Mouse (Mus musculus) stomach, embryonic 15.5 days (tissue): ENCODE results near the gene Fmnl2. TPM values are rescaled to one million over a fixed set of nuclear protein-coding genes. Genes with fewer than 3 reads are reported as not detected.

Experiments
- ATAC-seq: fragments of 200-750 bp; cut with Nextera tagmentation; 2 replicates; pipeline ENCODE4 v1.8.0; 2017; ENCODE audit warnings: low read depth, moderate number of reproducible peaks, moderate TSS enrichment; ENCODE audit not compliant: insufficient read depth, low FRiP score
- H3K27ac ChIP-seq: fragments of 300-500 bp; sonication (generic); 2 replicates; pipeline ENCODE4 v1.5.1; 2015; ENCODE audit warnings: mild to moderate bottlenecking, inconsistent platforms
- H3K27me3 ChIP-seq: fragments of 300-500 bp; sonication (generic); replicated peaks from 2 replicates; pipeline ENCODE4 v1.6.1; 2015; ENCODE audit warnings: inconsistent platforms
- H3K36me3 ChIP-seq: fragments of 300-500 bp; sonication (generic); 2 replicates; pipeline ENCODE4 v1.6.1; 2015; ENCODE audit warnings: inconsistent platforms
- H3K4me1 ChIP-seq: fragments of 300-500 bp; sonication (generic); 2 replicates; pipeline ENCODE4 v1.6.1; 2015; ENCODE audit warnings: inconsistent platforms
- H3K4me2 ChIP-seq: fragments of 300-500 bp; sonication (generic); 2 replicates; pipeline ENCODE4 v1.6.1; 2015; ENCODE audit warnings: mild to moderate bottlenecking, inconsistent platforms
- H3K4me3 ChIP-seq: fragments of 300-500 bp; sonication (generic); replicated peaks from 2 replicates; pipeline ENCODE4 v1.5.1; 2015; ENCODE audit warnings: inconsistent platforms
- H3K9ac ChIP-seq: fragments of 300-500 bp; sonication (generic); 2 replicates; pipeline ENCODE4 v1.6.1; 2015; ENCODE audit warnings: inconsistent platforms
- H3K9me3 ChIP-seq: fragments of 300-500 bp; sonication (generic); 2 replicates; pipeline ENCODE4 v1.6.1; 2016; ENCODE audit warnings: inconsistent platforms
- WGBS: fragments of 180-500 bp; shearing (Covaris S2); methylation state at CpG from one replicate; pipeline ENCODE4 v1.1.7; 2015; 5-methylcytosine and 5-hydroxymethylcytosine counted together
- polyA plus RNA-seq: library from polyadenylated mRNA; unstranded; fragments of >200 nt; fragmentation: Nextera tagmentation; extraction: Ambion mirVana; gene quantifications from 2 replicates; pipeline ENCODE4 v1.2.1, GENCODE M21; 2015

Fmnl2 gene
- polyA plus RNA-seq = 4.7 and 4.8 TPM in 2 replicates

DNA sequence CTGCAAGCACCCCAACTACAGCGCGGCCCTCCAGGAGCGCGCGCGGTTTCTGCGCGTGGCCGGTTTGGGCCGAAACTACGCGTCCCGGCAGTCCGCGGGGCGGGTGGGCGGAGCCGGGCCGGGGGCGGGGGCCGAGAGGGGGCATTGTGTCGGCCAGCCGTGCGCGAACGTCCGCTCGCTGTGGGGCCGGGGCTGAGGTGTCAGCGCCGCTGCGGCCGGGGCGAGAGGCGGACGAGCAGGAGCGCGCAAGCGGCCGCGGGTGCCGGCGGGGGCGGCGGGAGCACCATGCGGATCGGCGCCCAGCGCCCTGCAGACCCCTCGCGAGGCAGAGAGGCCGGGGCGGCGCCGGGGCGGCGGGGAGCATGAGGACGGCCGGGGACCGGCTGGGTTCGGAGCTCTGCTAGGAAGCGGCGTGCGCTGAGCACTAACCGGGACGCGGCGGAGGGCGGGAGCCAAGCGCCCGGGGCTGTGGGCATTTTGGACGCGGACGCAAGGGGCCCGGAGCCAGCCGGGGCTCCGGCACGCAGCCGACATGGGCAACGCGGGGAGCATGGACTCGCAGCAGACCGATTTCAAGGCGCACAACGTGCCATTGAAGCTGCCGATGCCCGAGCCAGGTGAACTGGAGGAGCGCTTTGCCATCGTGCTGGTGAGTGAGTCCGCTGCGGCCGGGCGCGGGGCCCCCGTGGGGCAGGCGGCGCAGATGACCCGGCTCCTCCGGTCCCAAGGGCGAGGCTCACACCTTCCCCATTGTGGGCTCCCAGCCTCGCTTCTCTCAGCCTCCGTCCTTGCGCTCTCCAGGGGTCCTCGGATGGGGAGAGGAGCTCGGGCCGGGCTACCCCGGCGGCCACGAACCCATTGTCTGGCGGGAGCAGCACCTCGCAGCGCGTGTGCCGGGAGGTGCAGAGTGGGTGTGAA lies at the start of gene Fmnl2:
Gene Fmnl2 (plus strand): TSS at position 250 of the 918 bp plus-strand sequence.
- no peaks in the 10 kb centered on the region for H3K27me3 ChIP-seq
- WGBS = under 1% methylated on average over 106 of the region's 114 CpGs

DNA sequence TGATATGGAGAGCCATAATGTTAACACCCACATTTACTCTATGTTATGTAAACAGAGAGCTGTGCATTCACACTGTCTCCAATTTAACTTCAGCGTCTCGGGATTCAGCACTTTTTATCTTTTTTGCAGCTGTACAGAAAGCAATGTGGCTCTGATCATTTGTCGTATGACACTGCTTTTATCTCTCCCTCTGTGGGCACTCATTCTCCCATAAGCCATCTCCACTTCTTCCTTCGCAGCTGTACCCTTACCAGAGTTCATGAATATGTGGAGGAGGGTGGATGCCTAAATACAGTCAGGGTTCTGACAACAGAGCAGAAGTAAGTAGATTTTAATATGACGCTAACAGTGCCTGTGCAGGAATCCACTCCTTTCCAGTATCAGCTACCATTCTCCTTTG lies 47.7 kb upstream of the Fmnl2 start:
- H3K4me1 ChIP-seq = no peaks in the 10 kb centered on the region; the same call in 1 of the 2 replicates
- H3K27me3 ChIP-seq = no peaks in the 10 kb centered on the region
- no peaks in the 10 kb centered on the region for H3K36me3 ChIP-seq
- no peak overlapping the region for H3K27ac ChIP-seq
- no peak overlapping the region for H3K4me3 ChIP-seq
- H3K9me3 ChIP-seq = no peaks in the 10 kb centered on the region
- 55% methylated on average over 5 of the region's 5 CpGs for WGBS
- ATAC-seq = no peak
- no peak overlapping the region for H3K9ac ChIP-seq
- H3K4me2 ChIP-seq = no peak overlapping the region

More for the DNA sequence above, at the start of gene Fmnl2:
- H3K36me3 ChIP-seq = no peaks in the 10 kb centered on the region
- H3K4me2 ChIP-seq = peak within 1 kb of the TSS; percentile 92
- H3K9ac ChIP-seq = peak within 1 kb of the TSS; percentile 81
- peak within 1 kb of the TSS; percentile 85 for H3K27ac ChIP-seq
- H3K9me3 ChIP-seq = no peaks in the 10 kb centered on the region
- H3K4me3 ChIP-seq = peak within 1 kb of the TSS; percentile 97
- H3K4me1 ChIP-seq = 0 out of 2 replicates have a peak, but pooled peaks cover 7% of the 10 kb centered on the region
- ATAC-seq = peak; percentile 90

DNA sequence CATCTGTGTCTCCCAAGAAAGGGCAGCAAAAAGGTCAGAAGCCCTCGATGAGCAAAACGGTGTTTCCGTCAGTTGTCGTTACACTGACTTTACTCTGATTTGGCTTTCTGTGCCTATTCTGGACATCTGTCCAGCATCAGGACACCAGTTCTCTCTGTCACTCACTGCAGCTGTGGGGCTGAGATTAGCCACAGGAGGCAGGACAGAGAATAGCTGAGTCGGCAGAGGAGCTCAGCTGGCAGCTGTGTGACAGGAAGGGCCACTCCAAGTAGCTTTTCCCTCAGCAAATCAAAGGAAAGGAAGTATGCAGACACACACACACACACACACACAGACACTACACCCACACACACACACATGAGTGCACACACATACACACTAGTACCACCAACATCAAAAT lies 46.0 kb upstream of the Fmnl2 start:
- H3K9ac ChIP-seq = no peak overlapping the region
- H3K36me3 ChIP-seq = no peaks in the 10 kb centered on the region
- H3K27ac ChIP-seq = no peak overlapping the region
- no peaks in the 10 kb centered on the region for H3K27me3 ChIP-seq
- no peak overlapping the region for H3K4me2 ChIP-seq
- H3K9me3 ChIP-seq = no peaks in the 10 kb centered on the region
- H3K4me1 ChIP-seq = no peaks in the 10 kb centered on the region; the same call in 1 of the 2 replicates
- whole genome bisulfite sequencing = 38% methylated on average over 5 of the region's 5 CpGs
- no peak; the same call in 1 of the 2 replicates for ATAC-seq
- H3K4me3 ChIP-seq = no peak overlapping the region

DNA sequence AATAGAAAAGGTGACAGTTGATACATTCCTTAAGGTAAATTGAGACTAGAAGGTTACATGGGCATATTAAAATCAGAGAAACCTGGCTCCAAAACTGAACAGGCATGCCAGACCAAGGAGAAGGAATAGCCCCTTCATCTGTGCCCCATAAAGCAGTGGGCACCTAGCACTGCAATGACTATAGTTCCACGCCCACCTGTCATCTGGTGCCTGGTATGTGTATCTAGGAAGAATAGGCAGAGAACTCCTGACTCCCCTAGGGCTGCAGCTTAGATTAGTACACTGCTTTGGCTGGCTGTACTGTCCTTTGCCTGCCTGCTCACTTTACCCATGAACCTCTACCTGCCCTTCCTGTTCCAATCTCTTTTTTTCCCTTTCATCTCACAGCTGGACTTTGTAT lies 40.3 kb upstream of the Fmnl2 start:
- WGBS = 79% methylated on average over 1 of the region's 1 CpGs
- Histone ChIP-seq H3K27ac (no peak overlapping the region), H3K27me3 (no peaks in the 10 kb centered on the region), H3K4me3 (no peak overlapping the region), H3K4me2 (no peak overlapping the region), H3K4me1 (no peaks in the 10 kb centered on the region), H3K36me3 (no peaks in the 10 kb centered on the region), H3K9me3 (no peaks in the 10 kb centered on the region), H3K9ac (no peak overlapping the region)
- no peak for ATAC-seq

DNA sequence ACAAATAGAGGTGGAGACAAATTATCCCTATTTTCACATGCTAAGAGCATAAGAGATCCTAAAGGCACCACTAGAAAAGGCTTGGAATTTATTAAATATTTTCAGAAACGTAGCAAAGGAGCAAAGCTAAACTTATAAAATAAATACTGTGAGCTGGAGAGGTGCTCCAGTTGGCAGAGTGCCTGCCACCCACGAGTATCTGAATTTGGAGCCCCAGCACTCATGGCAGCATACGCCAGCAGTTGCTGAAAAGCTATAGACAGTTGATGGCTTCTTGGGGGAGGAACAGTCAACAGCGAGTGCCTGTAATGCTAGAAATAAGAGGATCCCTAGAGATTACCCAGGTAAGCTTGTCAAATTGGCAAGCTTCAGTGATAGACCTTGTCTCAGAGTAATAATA lies 38.7 kb upstream of the Fmnl2 start:
- no peak overlapping the region for H3K9ac ChIP-seq
- no peaks in the 10 kb centered on the region for H3K36me3 ChIP-seq
- H3K4me3 ChIP-seq = no peak overlapping the region
- H3K27me3 ChIP-seq = no peaks in the 10 kb centered on the region
- WGBS = 64% methylated on average over 4 of the region's 4 CpGs
- no peak overlapping the region for H3K4me2 ChIP-seq
- H3K27ac ChIP-seq = no peak overlapping the region
- no peaks in the 10 kb centered on the region for H3K9me3 ChIP-seq
- ATAC-seq = no peak
- H3K4me1 ChIP-seq = no peaks in the 10 kb centered on the region

DNA sequence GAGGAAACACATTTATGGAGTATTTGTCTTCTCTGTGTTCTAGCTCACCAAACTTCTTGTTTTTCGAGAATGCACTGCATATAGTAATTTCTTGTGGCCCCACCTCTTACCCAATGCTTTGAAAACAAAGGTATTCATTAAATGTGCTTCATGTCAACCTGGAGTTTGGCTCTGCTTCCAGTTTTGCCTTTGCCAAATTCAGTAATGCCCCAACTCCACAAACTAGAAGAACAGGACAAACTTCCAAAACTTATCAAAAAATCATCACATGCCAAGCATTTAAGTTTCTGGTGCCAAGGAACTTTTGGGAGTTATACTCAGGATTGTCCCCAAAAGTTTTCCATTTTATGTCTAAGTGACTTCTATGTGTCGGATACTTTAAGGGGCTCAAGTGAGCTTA lies 35.4 kb upstream of the Fmnl2 start:
- H3K9ac ChIP-seq = no peak overlapping the region
- no peaks in the 10 kb centered on the region for H3K9me3 ChIP-seq
- ATAC-seq = no peak
- no peak overlapping the region for H3K4me2 ChIP-seq
- no peak overlapping the region for H3K4me3 ChIP-seq
- 72% methylated on average over 2 of the region's 2 CpGs for WGBS
- no peaks in the 10 kb centered on the region for H3K27me3 ChIP-seq
- no peaks in the 10 kb centered on the region for H3K36me3 ChIP-seq
- H3K27ac ChIP-seq = no peak overlapping the region
- H3K4me1 ChIP-seq = no peaks in the 10 kb centered on the region

DNA sequence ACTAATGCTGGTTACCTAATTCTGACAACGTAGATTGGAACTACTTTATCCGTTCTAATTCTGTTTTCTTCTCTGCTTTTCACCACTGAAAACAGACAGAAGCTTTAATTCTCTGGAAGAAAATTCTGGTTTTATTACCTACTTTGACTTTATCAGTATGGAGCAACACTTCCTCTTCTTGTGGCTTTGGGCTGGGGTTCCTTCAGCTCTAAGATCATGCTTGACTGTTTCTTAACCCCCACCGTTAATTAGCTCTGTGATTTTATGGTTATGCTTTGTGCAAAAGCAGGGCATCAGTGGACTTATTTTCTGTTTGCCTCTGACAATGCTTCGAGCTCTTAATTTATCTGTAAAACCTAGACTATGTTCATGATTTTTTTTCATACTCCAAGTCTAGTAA lies 29.6 kb upstream of the Fmnl2 start:
- no peaks in the 10 kb centered on the region for H3K4me1 ChIP-seq
- no peaks in the 10 kb centered on the region for H3K9me3 ChIP-seq
- H3K36me3 ChIP-seq = no peaks in the 10 kb centered on the region
- no peak overlapping the region for H3K9ac ChIP-seq
- 73% methylated on average over 4 of the region's 4 CpGs for WGBS
- H3K4me3 ChIP-seq = no peak overlapping the region
- no peak for ATAC-seq
- H3K27ac ChIP-seq = no peak overlapping the region
- no peaks in the 10 kb centered on the region for H3K27me3 ChIP-seq
- no peak overlapping the region for H3K4me2 ChIP-seq

DNA sequence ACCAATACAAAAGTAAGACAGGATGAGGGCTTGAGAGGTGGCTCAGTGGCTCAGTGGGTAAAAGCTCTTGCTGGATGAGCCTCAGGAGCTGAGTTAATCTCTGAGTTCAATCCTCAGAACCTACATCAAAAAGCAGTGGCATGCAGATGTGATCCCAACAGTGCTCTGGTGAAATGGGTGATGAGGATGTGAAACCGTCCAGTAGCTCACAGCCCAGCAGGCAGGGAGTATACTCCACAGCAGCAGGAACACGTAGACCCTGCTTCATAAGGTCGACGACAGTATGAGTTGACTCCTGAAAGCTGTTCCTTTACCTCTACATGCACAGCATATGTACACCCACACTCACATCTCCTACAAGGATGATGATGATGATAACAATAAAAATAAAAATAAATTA lies 27.1 kb upstream of the Fmnl2 start:
- Histone ChIP-seq H3K4me2 (no peak overlapping the region), H3K4me3 (no peak overlapping the region), H3K36me3 (no peaks in the 10 kb centered on the region), H3K9me3 (no peaks in the 10 kb centered on the region), H3K4me1 (no peaks in the 10 kb centered on the region), H3K9ac (no peak overlapping the region), H3K27me3 (no peaks in the 10 kb centered on the region), H3K27ac (no peak overlapping the region)
- ATAC-seq = no peak
- 74% methylated on average over 4 of the region's 4 CpGs for WGBS

DNA sequence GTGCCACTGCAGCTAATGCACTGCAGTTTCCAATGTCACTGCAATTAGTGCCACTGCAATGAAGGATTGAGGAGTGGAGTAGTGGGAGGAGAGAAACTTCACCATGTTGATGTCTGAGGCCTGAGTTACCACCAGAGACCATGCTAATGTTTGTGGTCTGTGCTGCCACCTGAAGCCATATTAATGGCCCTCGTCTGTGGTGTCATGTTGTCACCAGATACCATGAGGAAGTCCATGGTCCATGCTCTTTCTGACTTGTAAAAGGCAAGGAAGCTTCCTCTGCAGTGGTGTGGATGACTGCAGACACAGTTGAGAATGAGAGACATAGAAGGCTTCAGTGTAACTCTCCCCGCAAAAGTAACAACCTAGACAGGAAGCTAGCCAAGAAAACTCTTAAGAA lies 26.1 kb upstream of the Fmnl2 start:
- Histone ChIP-seq H3K27ac (no peak overlapping the region), H3K36me3 (no peaks in the 10 kb centered on the region), H3K9ac (no peak overlapping the region), H3K4me3 (no peak overlapping the region), H3K4me2 (no peak overlapping the region), H3K9me3 (no peaks in the 10 kb centered on the region), H3K4me1 (no peaks in the 10 kb centered on the region), H3K27me3 (no peaks in the 10 kb centered on the region)
- no peak for ATAC-seq
- WGBS = 79% methylated on average over 2 of the region's 2 CpGs

DNA sequence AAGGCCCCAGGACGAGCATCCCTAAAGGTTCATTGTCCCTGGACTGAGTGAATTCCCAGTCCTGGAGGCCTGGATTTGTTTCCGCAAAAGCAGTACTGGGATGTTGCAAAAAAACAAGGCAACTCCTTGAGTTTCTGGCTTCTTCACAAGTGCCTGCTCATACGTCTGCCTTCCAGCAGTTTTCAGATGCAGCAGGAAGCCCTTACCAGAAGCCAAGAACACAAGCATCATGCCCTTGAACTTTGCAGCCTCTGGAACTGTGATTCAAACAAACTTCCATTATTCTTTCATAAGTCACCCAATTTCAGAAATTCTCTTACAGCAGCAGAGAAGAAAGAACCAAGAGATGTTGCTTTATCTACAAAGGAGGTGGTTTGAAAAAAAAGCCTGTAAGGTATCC lies 21.9 kb upstream of the Fmnl2 start:
- Histone ChIP-seq H3K27me3 (no peaks in the 10 kb centered on the region), H3K4me1 (no peaks in the 10 kb centered on the region), H3K27ac (no peak overlapping the region), H3K36me3 (no peaks in the 10 kb centered on the region), H3K4me2 (no peak overlapping the region), H3K9me3 (no peaks in the 10 kb centered on the region), H3K4me3 (no peak overlapping the region), H3K9ac (no peak overlapping the region)
- ATAC-seq = no peak
- WGBS = 74% methylated on average over 3 of the region's 3 CpGs

DNA sequence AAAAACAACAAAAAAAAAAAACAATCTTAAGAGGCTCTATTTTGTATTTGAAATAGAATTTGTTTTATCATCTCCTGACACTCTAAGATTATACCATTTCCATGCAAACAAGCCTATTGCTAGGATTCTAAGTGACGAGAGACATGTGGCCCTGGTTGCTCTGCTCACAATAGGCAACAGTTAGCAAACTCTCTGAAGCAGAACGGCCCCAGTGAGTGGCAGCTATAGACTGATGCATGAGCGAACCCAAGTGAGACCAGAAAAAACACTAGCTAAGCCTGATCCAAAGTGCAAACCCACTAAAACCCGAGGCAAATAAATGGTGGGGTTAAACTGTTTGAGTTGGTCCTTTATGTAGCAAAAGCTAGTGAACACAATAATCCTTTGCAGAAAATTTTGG lies 18.6 kb upstream of the Fmnl2 start:
- Histone ChIP-seq H3K4me2 (no peak overlapping the region), H3K27ac (no peak overlapping the region), H3K9ac (no peak overlapping the region), H3K36me3 (no peaks in the 10 kb centered on the region), H3K9me3 (no peaks in the 10 kb centered on the region), H3K27me3 (no peaks in the 10 kb centered on the region), H3K4me3 (no peak overlapping the region), H3K4me1 (no peaks in the 10 kb centered on the region)
- WGBS = 74% methylated on average over 4 of the region's 4 CpGs
- ATAC-seq = no peak

DNA sequence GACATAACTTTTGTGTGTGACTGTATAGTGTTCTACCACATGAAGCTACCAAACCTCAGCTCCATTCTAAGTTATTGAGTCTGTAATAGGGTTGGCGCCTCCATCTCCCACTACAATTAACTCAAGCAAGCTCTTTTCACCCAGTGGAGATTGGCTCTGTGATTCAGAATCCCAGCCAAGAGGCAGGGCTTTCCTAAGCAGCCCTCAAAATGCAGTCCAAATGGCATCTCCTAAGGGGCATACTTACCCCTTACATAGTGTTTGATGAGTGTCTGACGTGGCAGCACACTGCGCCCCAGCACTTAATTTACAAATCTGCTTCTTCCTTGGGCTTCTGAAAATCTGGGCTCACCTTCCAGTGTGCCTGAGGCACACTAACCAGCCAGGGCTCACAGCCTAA lies 17.8 kb upstream of the Fmnl2 start:
- Histone ChIP-seq H3K27ac (no peak overlapping the region), H3K9ac (no peak overlapping the region), H3K9me3 (no peaks in the 10 kb centered on the region), H3K36me3 (no peaks in the 10 kb centered on the region), H3K27me3 (no peaks in the 10 kb centered on the region), H3K4me2 (no peak overlapping the region), H3K4me3 (no peak overlapping the region), H3K4me1 (no peaks in the 10 kb centered on the region)
- no peak for ATAC-seq
- WGBS = 87% methylated on average over 3 of the region's 3 CpGs
